Mouse (Mus musculus) telencephalon, adult 2 months (tissue): Measurements from ENCODE around the gene Ppp1r9a.

ENCODE experiments used
- DNase-seq: peaks from one replicate; pipeline ENCODE4 v3.0.0-alpha.2; 2011; ENCODE audit warnings: low read depth, low spot score

Ppp1r9a gene

GRCm38 (mm10) chr6:5038140-5038749, 135.5 kb downstream of the Ppp1r9a start:
- DNase-seq, result no peak

GRCm38 (mm10) chr6:5039316-5039715, 136.6 kb downstream of the Ppp1r9a start:
- no peak for DNase-seq

GRCm38 (mm10) chr6:5045854-5046253, 143.1 kb downstream of the Ppp1r9a start:
- DNase-seq, result no peak

- no peak for DNase-seq
Observed at GRCm38 (mm10) chr6:5048025-5048424, 145.3 kb downstream of the Ppp1r9a start.

GRCm38 (mm10) chr6:5052309-5052708, 149.6 kb downstream of the Ppp1r9a start:
- no peak for DNase-seq

- no peak for DNase-seq
Observed at GRCm38 (mm10) chr6:5054446-5055095, 151.9 kb downstream of the Ppp1r9a start.

- DNase-seq, result no peak
Observed at GRCm38 (mm10) chr6:5074736-5075135, 172.0 kb downstream of the Ppp1r9a start.

GRCm38 (mm10) chr6:5075680-5076079, 173.0 kb downstream of the Ppp1r9a start:
- DNase-seq, result no peak

- DNase-seq, result no peak
Observed at GRCm38 (mm10) chr6:5078009-5078408, 175.3 kb downstream of the Ppp1r9a start.

- no peak for DNase-seq
Observed at GRCm38 (mm10) chr6:5079108-5079507, 176.4 kb downstream of the Ppp1r9a start.

GRCm38 (mm10) chr6:5080094-5080493, 177.4 kb downstream of the Ppp1r9a start:
- DNase-seq, result no peak

GRCm38 (mm10) chr6:5080496-5080895, 177.8 kb downstream of the Ppp1r9a start:
- no peak for DNase-seq

GRCm38 (mm10) chr6:5081099-5081498, 178.4 kb downstream of the Ppp1r9a start:
- DNase-seq, result no peak

- no peak for DNase-seq
Observed at GRCm38 (mm10) chr6:5082144-5082543, 179.4 kb downstream of the Ppp1r9a start.

GRCm38 (mm10) chr6:5082740-5083139, 180.0 kb downstream of the Ppp1r9a start:
- no peak for DNase-seq

- no peak for DNase-seq
Observed at GRCm38 (mm10) chr6:5083957-5084356, 181.2 kb downstream of the Ppp1r9a start.

- no peak for DNase-seq
Observed at GRCm38 (mm10) chr6:5091873-5092272, 189.2 kb downstream of the Ppp1r9a start.

- no peak for DNase-seq
Observed at GRCm38 (mm10) chr6:5092795-5093194, 190.1 kb downstream of the Ppp1r9a start.

GRCm38 (mm10) chr6:5093516-5093915, 190.8 kb downstream of the Ppp1r9a start:
- DNase-seq, result peak; percentile 31

- no peak for DNase-seq
Observed at GRCm38 (mm10) chr6:5095365-5095973, 192.8 kb downstream of the Ppp1r9a start.

GRCm38 (mm10) chr6:5097309-5097708, 194.6 kb downstream of the Ppp1r9a start:
- no peak for DNase-seq

GRCm38 (mm10) chr6:5099282-5099681, 196.6 kb downstream of the Ppp1r9a start:
- DNase-seq, result no peak

- no peak for DNase-seq
Observed at GRCm38 (mm10) chr6:5099842-5100241, 197.1 kb downstream of the Ppp1r9a start.
